ENCODE assay signal across 19 mouse cellular contexts in the genomic region with DNA sequence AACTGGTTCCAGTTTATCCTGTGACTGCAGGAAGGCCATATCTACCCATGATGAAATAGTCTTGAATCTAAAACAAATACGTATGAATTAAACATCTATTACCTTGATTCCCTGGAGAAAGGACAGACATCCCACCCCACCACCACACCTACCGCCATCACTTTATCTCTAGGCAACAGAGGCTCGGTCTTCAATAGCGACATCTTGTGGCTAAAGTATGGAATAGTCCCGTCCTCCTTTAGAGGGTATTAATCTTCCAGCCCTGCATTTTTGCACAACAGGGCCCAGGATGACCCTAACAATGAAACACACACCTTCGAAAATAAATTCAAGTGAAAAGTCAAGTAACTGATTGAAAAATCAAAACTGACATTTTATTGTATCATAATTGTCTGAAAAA.
A peak's percentile ranks its signal among the peaks of the same experiment; 100 is the strongest.
DNase-seq lines count a peak whose midpoint lies in the region; ATAC-seq and TF ChIP-seq lines count a peak whose summit lies in the region.
"Had no signal": no experiment of that assay in that cellular context is flagged by ENCODE, and none has a peak within 500 bp of the region (broad histone marks: within the 10 kb centered on the region; RNA-seq: fewer than 3 reads in every experiment).

No protein-coding gene starts in this region.

- H3K36me3 ChIP-seq in hindbrain, embryonic 11.5 days (ENCODE audit: control insufficient read depth, insufficient read depth, low read length), result no peaks in the 10 kb centered on the region
- no peaks in the 10 kb centered on the region for H3K36me3 ChIP-seq in hindbrain, embryonic 12.5 days
- no peaks in the 10 kb centered on the region for H3K36me3 ChIP-seq in midbrain, postnatal 0 days (ENCODE audit: insufficient read depth, low read length)
- H3K36me3 ChIP-seq in midbrain, embryonic 11.5 days (ENCODE audit: control insufficient read depth, insufficient read depth, low read length), result no peaks in the 10 kb centered on the region
- H3K36me3 ChIP-seq in stomach, postnatal 0 days (ENCODE audit: control insufficient read depth, insufficient read depth, low read length), result no peaks in the 10 kb centered on the region
- H3K36me3 ChIP-seq in midbrain, embryonic 10.5 days, result no peaks in the 10 kb centered on the region
- H3K36me3 ChIP-seq: embryonic facial prominence, embryonic 15.5 days; heart, embryonic 15.5 days; limb, embryonic 13.5 days had no signal

- TF ChIP-seq CTCF in midbrain, postnatal 0 days (IDR thresholded peaks at IDR 0.05), result peak; percentile 41
- TF ChIP-seq CTCF in bone marrow, adult 2 months (IDR thresholded peaks at IDR 0.05; ENCODE audit: control insufficient read depth, insufficient read depth, low read length), result peak; percentile 46
- TF ChIP-seq CTCF in stomach, postnatal 0 days (IDR thresholded peaks at IDR 0.05; ENCODE audit: low read depth), result peak; percentile 62

- WGBS in hindbrain, embryonic 11.5 days, result 51% methylated on average over 6 of the region's 6 CpGs
- WGBS in hindbrain, embryonic 12.5 days, result 58% methylated on average over 6 of the region's 6 CpGs
- WGBS in midbrain, postnatal 0 days, result 50% methylated on average over 6 of the region's 6 CpGs
- 53% methylated on average over 6 of the region's 6 CpGs for WGBS in midbrain, embryonic 11.5 days
- WGBS in bone marrow, adult 2 months, result 57% methylated on average over 6 of the region's 6 CpGs
- 62% methylated on average over 6 of the region's 6 CpGs for WGBS in stomach, postnatal 0 days
- WGBS in midbrain, embryonic 10.5 days, result 52% methylated on average over 6 of the region's 6 CpGs

- TF ChIP-seq EP300 in stomach, postnatal 0 days (optimal IDR thresholded peaks at IDR 0.05), result no peak

- no peak overlapping the region for H3K4me3 ChIP-seq in hindbrain, embryonic 11.5 days (ENCODE audit: low read depth, low read length)
- no peak overlapping the region for H3K4me3 ChIP-seq in hindbrain, embryonic 12.5 days
- no peak overlapping the region for H3K4me3 ChIP-seq in midbrain, postnatal 0 days (ENCODE audit: low read depth, low read length)
- no peak overlapping the region for H3K4me3 ChIP-seq in midbrain, embryonic 11.5 days (ENCODE audit: low read depth, low read length)
- no peak overlapping the region for H3K4me3 ChIP-seq in bone marrow, adult 2 months (replicated peaks; ENCODE audit: control insufficient read depth, low read depth, low read length)
- no peak overlapping the region for H3K4me3 ChIP-seq in stomach, postnatal 0 days (ENCODE audit: low read depth, low read length)
- H3K4me3 ChIP-seq in midbrain, embryonic 10.5 days, result no peak overlapping the region
- H3K4me3 ChIP-seq: embryonic facial prominence, embryonic 15.5 days; forebrain, embryonic 13.5 days; heart, embryonic 15.5 days; limb, embryonic 13.5 days had no signal

- H3K4me2 ChIP-seq in hindbrain, embryonic 11.5 days (replicated peaks; ENCODE audit: low read depth, low read length), result no peak overlapping the region
- H3K4me2 ChIP-seq in hindbrain, embryonic 12.5 days (replicated peaks), result no peak overlapping the region
- H3K4me2 ChIP-seq in midbrain, postnatal 0 days (ENCODE audit: low read depth, low read length, poor library complexity, severe bottlenecking), result no peak overlapping the region
- H3K4me2 ChIP-seq in midbrain, embryonic 11.5 days, result no peak overlapping the region
- no peak overlapping the region for H3K4me2 ChIP-seq in stomach, postnatal 0 days (replicated peaks; ENCODE audit: low read depth)
- H3K4me2 ChIP-seq: embryonic facial prominence, embryonic 15.5 days; forebrain, embryonic 13.5 days; heart, embryonic 15.5 days; limb, embryonic 13.5 days had no signal

- H3K4me1 ChIP-seq in hindbrain, embryonic 11.5 days (replicated peaks; ENCODE audit: control insufficient read depth, insufficient read depth, low read length), result no peaks in the 10 kb centered on the region
- no peaks in the 10 kb centered on the region for H3K4me1 ChIP-seq in hindbrain, embryonic 12.5 days
- H3K4me1 ChIP-seq in midbrain, postnatal 0 days (ENCODE audit: insufficient read depth, low read length), result no peaks in the 10 kb centered on the region
- no peaks in the 10 kb centered on the region for H3K4me1 ChIP-seq in midbrain, embryonic 11.5 days (ENCODE audit: control insufficient read depth, insufficient read depth, low read length)
- H3K4me1 ChIP-seq in bone marrow, adult 2 months (ENCODE audit: control insufficient read depth, insufficient read depth, low read length), result no peaks in the 10 kb centered on the region
- H3K4me1 ChIP-seq in stomach, postnatal 0 days (replicated peaks; ENCODE audit: control insufficient read depth, insufficient read depth), result no peaks in the 10 kb centered on the region
- H3K4me1 ChIP-seq in midbrain, embryonic 10.5 days, result no peaks in the 10 kb centered on the region
- H3K4me1 ChIP-seq: embryonic facial prominence, embryonic 15.5 days; forebrain, embryonic 13.5 days; heart, embryonic 15.5 days; limb, embryonic 13.5 days had no signal

- no peak overlapping the region for H3K27ac ChIP-seq in hindbrain, embryonic 11.5 days (ENCODE audit: low read depth, low read length)
- H3K27ac ChIP-seq in hindbrain, embryonic 12.5 days, result no peak overlapping the region
- no peak overlapping the region for H3K27ac ChIP-seq in midbrain, postnatal 0 days (ENCODE audit: low read depth, low read length)
- H3K27ac ChIP-seq in midbrain, embryonic 11.5 days (ENCODE audit: low read depth, low read length), result no peak overlapping the region
- H3K27ac ChIP-seq in bone marrow, adult 2 months (ENCODE audit: control insufficient read depth, insufficient read depth, low read depth, low read length, poor library complexity), result no peak overlapping the region
- no peak overlapping the region for H3K27ac ChIP-seq in stomach, postnatal 0 days (replicated peaks)
- no peak overlapping the region for H3K27ac ChIP-seq in midbrain, embryonic 10.5 days (replicated peaks)
- H3K27ac ChIP-seq: embryonic facial prominence, embryonic 15.5 days; forebrain, embryonic 13.5 days; heart, embryonic 15.5 days; limb, embryonic 13.5 days had no signal

- no peaks in the 10 kb centered on the region for H3K27me3 ChIP-seq in hindbrain, embryonic 11.5 days (ENCODE audit: control insufficient read depth, insufficient read depth, low read length)
- H3K27me3 ChIP-seq in hindbrain, embryonic 12.5 days, result no peaks in the 10 kb centered on the region; the same call in 1 of the 2 replicates
- H3K27me3 ChIP-seq in midbrain, postnatal 0 days (ENCODE audit: insufficient read depth, low read length), result no peaks in the 10 kb centered on the region
- H3K27me3 ChIP-seq in midbrain, embryonic 11.5 days (ENCODE audit: control insufficient read depth, insufficient read depth, low read length), result no peaks in the 10 kb centered on the region
- no peaks in the 10 kb centered on the region for H3K27me3 ChIP-seq in stomach, postnatal 0 days (ENCODE audit: control insufficient read depth, insufficient read depth, low read length)
- no peaks in the 10 kb centered on the region for H3K27me3 ChIP-seq in midbrain, embryonic 10.5 days (ENCODE audit: low read depth, poor library complexity, severe bottlenecking)
- H3K27me3 ChIP-seq: embryonic facial prominence, embryonic 15.5 days; heart, embryonic 15.5 days; limb, embryonic 13.5 days had no signal

- TF ChIP-seq POLR2A in bone marrow, adult 2 months (IDR thresholded peaks at IDR 0.05; ENCODE audit: borderline replicate concordance, control insufficient read depth, low read depth, low read length), result no peak

- no peaks in the 10 kb centered on the region for H3K9me3 ChIP-seq in hindbrain, embryonic 11.5 days (ENCODE audit: control insufficient read depth, low read length)
- no peaks in the 10 kb centered on the region for H3K9me3 ChIP-seq in hindbrain, embryonic 12.5 days (replicated peaks)
- no peaks in the 10 kb centered on the region for H3K9me3 ChIP-seq in midbrain, postnatal 0 days (ENCODE audit: low read length)
- no peaks in the 10 kb centered on the region for H3K9me3 ChIP-seq in midbrain, embryonic 11.5 days (ENCODE audit: control insufficient read depth, low read length)
- no peaks in the 10 kb centered on the region for H3K9me3 ChIP-seq in stomach, postnatal 0 days (ENCODE audit: control insufficient read depth, low read length)
- H3K9me3 ChIP-seq in midbrain, embryonic 10.5 days (replicated peaks), result no peaks in the 10 kb centered on the region
- H3K9me3 ChIP-seq: embryonic facial prominence, embryonic 15.5 days; forebrain, embryonic 13.5 days; heart, embryonic 15.5 days; limb, embryonic 13.5 days had no signal

- DNase-seq in hindbrain, embryonic 11.5 days (ENCODE audit: low spot score), result peak; percentile 5
- DNase-seq in midbrain, postnatal 0 days (ENCODE audit: low spot score), result no peak
- no peak for DNase-seq in midbrain, embryonic 11.5 days (ENCODE audit: low spot score, missing footprints)
- DNase-seq in stomach, postnatal 0 days (ENCODE audit: low spot score), result no peak
- no peak for DNase-seq in adrenal gland, adult 18-20 months (ENCODE audit: low spot score in 2 of 2)
- no peak for DNase-seq in midbrain, embryonic 10.5 days (ENCODE audit: low spot score)
- DNase-seq: cerebellum, postnatal 10 days; gastrocnemius, postnatal 14 days; kidney, postnatal 36 days; lung, postnatal 10 days; thymus, postnatal 25 days had no signal

- no peak for ATAC-seq in hindbrain, embryonic 11.5 days (ENCODE audit: low FRiP score)
- ATAC-seq in hindbrain, embryonic 12.5 days (ENCODE audit: low FRiP score), result no peak
- no peak for ATAC-seq in midbrain, postnatal 0 days (ENCODE audit: low FRiP score)
- ATAC-seq in midbrain, embryonic 11.5 days (ENCODE audit: low FRiP score), result no peak
- no peak for ATAC-seq in stomach, postnatal 0 days (ENCODE audit: low FRiP score, low TSS enrichment)
- ATAC-seq: CD4-positive, CD25-positive, alpha-beta regulatory T cell, adult 4 months; forebrain, embryonic 13.5 days; midbrain, embryonic 16.5 days had no signal

- H3K9ac ChIP-seq in hindbrain, embryonic 11.5 days (ENCODE audit: low read depth, low read length), result no peak overlapping the region
- H3K9ac ChIP-seq in hindbrain, embryonic 12.5 days, result no peak overlapping the region
- no peak overlapping the region for H3K9ac ChIP-seq in midbrain, postnatal 0 days (replicated peaks; ENCODE audit: low read length, poor library complexity, severe bottlenecking)
- no peak overlapping the region for H3K9ac ChIP-seq in midbrain, embryonic 11.5 days (ENCODE audit: low read length)
- H3K9ac ChIP-seq in stomach, postnatal 0 days (ENCODE audit: low read length), result no peak overlapping the region
- H3K9ac ChIP-seq: embryonic facial prominence, embryonic 15.5 days; forebrain, embryonic 13.5 days; heart, embryonic 15.5 days; limb, embryonic 13.5 days had no signal
